Mouse (Mus musculus) liver, embryonic 11.5 days (tissue): ENCODE results near the gene Nfkbiz. TPM values are rescaled to one million over a fixed set of nuclear protein-coding genes. Genes with fewer than 3 reads are reported as not detected.
A peak's percentile ranks its signal among the peaks of the same experiment; 100 is the strongest.

ENCODE experiments used
- ATAC-seq: fragments of 200-750 bp; cut with Nextera tagmentation; replicated peaks from 2 replicates; pipeline ENCODE4 v1.8.0; 2017; ENCODE audit warnings: moderate number of reproducible peaks, mild to moderate bottlenecking, moderate TSS enrichment, moderate library complexity; ENCODE audit not compliant: low FRiP score
- DNase-seq: peaks from one replicate; pipeline ENCODE4 v3.0.0-alpha.2; 2017; ENCODE audit warnings: low spot score
- H3K27ac ChIP-seq: fragments of 300-500 bp; sonication (generic); 2 replicates; pipeline ENCODE4 v1.5.1; 2014; ENCODE audit warnings: mild to moderate bottlenecking, low read depth, low read length, control low read depth
- H3K27me3 ChIP-seq: fragments of 300-500 bp; sonication (generic); replicated peaks from 2 replicates; pipeline ENCODE4 v1.6.1; 2014; ENCODE audit warnings: low read length, mixed read lengths; ENCODE audit not compliant: control insufficient read depth, insufficient read depth
- H3K36me3 ChIP-seq: fragments of 300-500 bp; sonication (generic); 2 replicates; pipeline ENCODE4 v1.6.1; 2014; ENCODE audit warnings: mild to moderate bottlenecking, low read length, moderate library complexity, mixed read lengths; ENCODE audit not compliant: control insufficient read depth, insufficient read depth
- H3K4me1 ChIP-seq: fragments of 300-500 bp; sonication (generic); replicated peaks from 2 replicates; pipeline ENCODE4 v1.6.1; 2014; ENCODE audit warnings: low read length, mixed read lengths; ENCODE audit not compliant: control insufficient read depth, insufficient read depth
- H3K4me2 ChIP-seq: fragments of 300-500 bp; sonication (generic); 2 replicates; pipeline ENCODE4 v1.6.1; 2014; ENCODE audit warnings: mild to moderate bottlenecking, control low read depth, moderate library complexity
- H3K4me3 ChIP-seq: fragments of 300-500 bp; sonication (generic); 2 replicates; pipeline ENCODE4 v1.5.1; 2014; ENCODE audit warnings: low read depth, low read length, control low read depth
- H3K9ac ChIP-seq: fragments of 300-500 bp; sonication (generic); 2 replicates; pipeline ENCODE4 v1.6.1; 2014; ENCODE audit warnings: low read depth, low read length, control low read depth
- H3K9me3 ChIP-seq: fragments of 300-500 bp; sonication (generic); 2 replicates; pipeline ENCODE4 v1.6.1; 2016; ENCODE audit warnings: low read length, inconsistent platforms, mixed read lengths; ENCODE audit not compliant: control insufficient read depth
- WGBS: fragments of 180-500 bp; shearing (Covaris S2); extraction: QIAGEN DNeasy Blood & Tissue Kit; methylation state at CpG from one replicate; pipeline ENCODE4 v1.1.7; 2014; 5-methylcytosine and 5-hydroxymethylcytosine counted together
- polyA plus RNA-seq: library from polyadenylated mRNA; unstranded; fragments of >200 nt; fragmentation: Nextera tagmentation; extraction: Ambion mirVana; gene quantifications from 2 replicates; pipeline ENCODE4 v1.2.1, GENCODE M21; 2014

Gene Nfkbiz
- polyA plus RNA-seq, 1 experiment from 2014 or later: 4.6 TPM

- 73% methylated on average over 2 of the region's 2 CpGs for WGBS
- no peak overlapping the region for H3K4me2 ChIP-seq
- ATAC-seq: no peak
Observed at GRCm38 (mm10) chr16:55782911-55783310, 55.8 kb downstream of the Nfkbiz start.

GRCm38 (mm10) chr16:55781809-55782208 is 56.9 kb downstream of the Nfkbiz start:
- Histone ChIP-seq H3K9ac (no peak overlapping the region), H3K27ac (no peak overlapping the region), H3K4me1 (no peaks in the 10 kb centered on the region), H3K36me3 (no peaks in the 10 kb centered on the region), H3K4me2 (no peak overlapping the region), H3K4me3 (no peak overlapping the region), H3K27me3 (no peaks in the 10 kb centered on the region), H3K9me3 (no peaks in the 10 kb centered on the region)
- ATAC-seq (peak; percentile 56; the same call in 1 of the 2 replicates), DNase-seq (no peak)
- 67% methylated on average over 5 of the region's 5 CpGs for WGBS

More at GRCm38 (mm10) chr16:55782911-55783310, 55.8 kb downstream of the Nfkbiz start:
- Histone ChIP-seq H3K27me3 (no peaks in the 10 kb centered on the region), H3K9me3 (no peaks in the 10 kb centered on the region), H3K4me1 (no peaks in the 10 kb centered on the region), H3K27ac (no peak overlapping the region), H3K4me3 (no peak overlapping the region), H3K9ac (no peak overlapping the region), H3K36me3 (no peaks in the 10 kb centered on the region)
- no peak for DNase-seq

GRCm38 (mm10) chr16:55780958-55781558 is 57.6 kb downstream of the Nfkbiz start:
- H3K9ac ChIP-seq: no peak overlapping the region
- no peak overlapping the region for H3K4me2 ChIP-seq
- H3K27ac ChIP-seq: no peak overlapping the region
- ATAC-seq (no peak), DNase-seq (no peak)
- 62% methylated on average over 5 of the region's 5 CpGs for WGBS
- no peaks in the 10 kb centered on the region for H3K36me3 ChIP-seq
- H3K4me3 ChIP-seq: no peak overlapping the region
- H3K27me3 ChIP-seq: no peaks in the 10 kb centered on the region
- no peaks in the 10 kb centered on the region for H3K4me1 ChIP-seq
- no peaks in the 10 kb centered on the region for H3K9me3 ChIP-seq

- Histone ChIP-seq H3K4me1 (no peaks in the 10 kb centered on the region), H3K27me3 (no peaks in the 10 kb centered on the region), H3K9me3 (no peaks in the 10 kb centered on the region), H3K27ac (no peak overlapping the region), H3K36me3 (no peaks in the 10 kb centered on the region), H3K4me2 (no peak overlapping the region), H3K9ac (no peak overlapping the region), H3K4me3 (no peak overlapping the region)
- ATAC-seq: no peak
- 75% methylated on average over 11 of the region's 11 CpGs for WGBS
- DNase-seq: no peak
Observed at GRCm38 (mm10) chr16:55776329-55776728, 62.4 kb downstream of the Nfkbiz start.

GRCm38 (mm10) chr16:55770247-55770646 is 68.5 kb downstream of the Nfkbiz start:
- Histone ChIP-seq H3K27me3 (no peaks in the 10 kb centered on the region), H3K9me3 (no peaks in the 10 kb centered on the region), H3K27ac (no peak overlapping the region), H3K9ac (no peak overlapping the region), H3K4me1 (no peaks in the 10 kb centered on the region), H3K4me2 (no peak overlapping the region), H3K36me3 (no peaks in the 10 kb centered on the region), H3K4me3 (no peak overlapping the region)
- 79% methylated on average over 3 of the region's 3 CpGs for WGBS
- DNase-seq: no peak
- ATAC-seq: no peak

Other genes starting within 250 kb of the Nfkbiz start
- gene Nxpe3, start 56.4 kb upstream of the Nfkbiz start, polyA plus RNA-seq: 0.73 and 0.93 TPM in 2 replicates
- gene Cep97, start 96.0 kb upstream of the Nfkbiz start, polyA plus RNA-seq: 8.9 and 9.3 TPM in 2 replicates
- 847 and 912 TPM in 2 replicates for gene Rpl24, start 127.4 kb upstream of the Nfkbiz start, polyA plus RNA-seq
- 21.7 and 23.5 TPM in 2 replicates for gene Zbtb11, start 135.0 kb upstream of the Nfkbiz start, polyA plus RNA-seq
- gene Pcnp, start 190.8 kb upstream of the Nfkbiz start, polyA plus RNA-seq: 195 and 210 TPM in 2 replicates
- gene Trmt10c, start 198.9 kb upstream of the Nfkbiz start, polyA plus RNA-seq: 38.5 and 41.8 TPM in 2 replicates
- 24.1 and 29.2 TPM in 2 replicates for gene Senp7, start 209.4 kb upstream of the Nfkbiz start, polyA plus RNA-seq